Mouse (Mus musculus): ENCODE data around the gene Fnbp1. TPM values are rescaled to one million over a fixed set of nuclear protein-coding genes. Genes with fewer than 3 reads are reported as not detected.
"Not testable (repeated sequence)": the region's sequence is repeated elsewhere in the genome, so short reads cannot be mapped to it uniquely, and the experiment has no call there.

The Fnbp1 gene
- 34.6 and 36.8 TPM in 2 replicates for polyA plus RNA-seq (2015; fragmentation: Nextera tagmentation; extraction: Ambion mirVana)

GRCm38 (mm10) chr2:31141867-31142454, at the start of gene Fnbp1:
TSS of gene Fnbp1 (minus strand) at chr2:31142008.
- Histone ChIP-seq H3K27ac (ENCODE audit: low read length) (peak within 1 kb of the TSS; percentile 82), H3K4me2 (ENCODE audit: low read depth, low read length) (peak within 1 kb of the TSS; percentile 92), H3K36me3 (ENCODE audit: control insufficient read depth, insufficient read depth, low read length) (no peaks in the 10 kb centered on the region), H3K4me3 (replicated peaks; ENCODE audit: low read length) (peak within 1 kb of the TSS; percentile 89), H3K9me3 (replicated peaks; ENCODE audit: control insufficient read depth, low read length) (no peaks in the 10 kb centered on the region), H3K27me3 (ENCODE audit: control insufficient read depth, insufficient read depth, low read length) (no peaks in the 10 kb centered on the region), H3K4me1 (ENCODE audit: control insufficient read depth, insufficient read depth, low read length) (peaks cover 27% of the 10 kb centered on the region), H3K9ac (ENCODE audit: low read length) (peak within 1 kb of the TSS; percentile 96)
- WGBS: under 1% methylated on average over 58 of the region's 59 CpGs
- ATAC-seq (ENCODE audit: insufficient read depth, low FRiP score): peak; percentile 94

DNA sequence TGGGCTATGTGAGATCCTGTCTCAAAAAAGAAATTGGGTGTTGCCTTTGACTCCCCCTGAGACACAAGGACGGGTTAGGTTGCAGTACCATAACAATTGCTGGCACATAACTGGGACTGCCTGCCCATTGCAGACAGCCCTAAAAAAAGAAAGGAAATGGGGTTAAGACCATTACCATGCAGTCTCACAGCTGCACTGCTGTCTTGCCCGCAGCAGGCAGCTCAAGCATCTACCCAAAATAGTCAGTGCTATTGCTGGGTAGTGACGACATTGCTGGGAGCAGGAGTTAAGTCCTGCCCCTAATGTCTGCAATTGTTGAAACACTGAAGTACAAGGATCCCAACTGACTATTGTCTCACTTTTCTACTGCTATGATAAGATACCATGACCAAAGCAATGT, 47.8 kb upstream of the Fnbp1 start:
- 91% methylated on average over 3 of the region's 3 CpGs for WGBS
- H3K9me3 ChIP-seq (replicated peaks; ENCODE audit: control insufficient read depth, low read length): no peaks in the 10 kb centered on the region
- no peak for ATAC-seq (ENCODE audit: insufficient read depth, low FRiP score)
- peaks cover 14% of the 10 kb centered on the region; the same call in 1 of the 2 replicates for H3K36me3 ChIP-seq (ENCODE audit: control insufficient read depth, insufficient read depth, low read length)
- H3K4me2 ChIP-seq (ENCODE audit: low read depth, low read length): no peak overlapping the region
- H3K4me3 ChIP-seq (replicated peaks; ENCODE audit: low read length): no peak overlapping the region
- no peak overlapping the region for H3K27ac ChIP-seq (ENCODE audit: low read length)
- H3K4me1 ChIP-seq (ENCODE audit: control insufficient read depth, insufficient read depth, low read length): no peaks in the 10 kb centered on the region
- H3K9ac ChIP-seq (ENCODE audit: low read length): no peak overlapping the region
- H3K27me3 ChIP-seq (ENCODE audit: control insufficient read depth, insufficient read depth, low read length): no peaks in the 10 kb centered on the region

- peaks cover 16% of the 10 kb centered on the region; the same call in 1 of the 2 replicates for H3K36me3 ChIP-seq (ENCODE audit: control insufficient read depth, insufficient read depth, low read length)
- H3K9ac ChIP-seq (ENCODE audit: low read length): no peak overlapping the region
- H3K4me1 ChIP-seq (ENCODE audit: control insufficient read depth, insufficient read depth, low read length): no peaks in the 10 kb centered on the region
- H3K9me3 ChIP-seq (replicated peaks; ENCODE audit: control insufficient read depth, low read length): no peaks in the 10 kb centered on the region
- ATAC-seq (ENCODE audit: insufficient read depth, low FRiP score): no peak
- H3K4me3 ChIP-seq (replicated peaks; ENCODE audit: low read length): no peak overlapping the region
- H3K27ac ChIP-seq (ENCODE audit: low read length): no peak overlapping the region
- 100% methylated on average over 1 of the region's 1 CpGs for WGBS
- no peak overlapping the region for H3K4me2 ChIP-seq (ENCODE audit: low read depth, low read length)
- H3K27me3 ChIP-seq (ENCODE audit: control insufficient read depth, insufficient read depth, low read length): no peaks in the 10 kb centered on the region
Observed at GRCm38 (mm10) chr2:31188691-31189090, 46.9 kb upstream of the Fnbp1 start.

- H3K4me2 ChIP-seq (ENCODE audit: low read depth, low read length): no peak overlapping the region
- no peaks in the 10 kb centered on the region for H3K27me3 ChIP-seq (ENCODE audit: control insufficient read depth, insufficient read depth, low read length)
- ATAC-seq (ENCODE audit: insufficient read depth, low FRiP score): no peak
- no peak overlapping the region for H3K27ac ChIP-seq (ENCODE audit: low read length)
- 86% methylated on average over 1 of the region's 1 CpGs for WGBS
- H3K9ac ChIP-seq (ENCODE audit: low read length): no peak overlapping the region
- no peaks in the 10 kb centered on the region for H3K9me3 ChIP-seq (replicated peaks; ENCODE audit: control insufficient read depth, low read length)
- no peaks in the 10 kb centered on the region for H3K4me1 ChIP-seq (ENCODE audit: control insufficient read depth, insufficient read depth, low read length)
- H3K36me3 ChIP-seq (ENCODE audit: control insufficient read depth, insufficient read depth, low read length): peaks cover 9% of the 10 kb centered on the region; the same call in 1 of the 2 replicates
- H3K4me3 ChIP-seq (replicated peaks; ENCODE audit: low read length): no peak overlapping the region
Observed at GRCm38 (mm10) chr2:31183830-31184229, 42.0 kb upstream of the Fnbp1 start.

- H3K9ac ChIP-seq (ENCODE audit: low read length): no peak overlapping the region
- no peak for ATAC-seq (ENCODE audit: insufficient read depth, low FRiP score)
- H3K27ac ChIP-seq (ENCODE audit: low read length): no peak overlapping the region
- no peaks in the 10 kb centered on the region for H3K27me3 ChIP-seq (ENCODE audit: control insufficient read depth, insufficient read depth, low read length)
- no peaks in the 10 kb centered on the region for H3K4me1 ChIP-seq (ENCODE audit: control insufficient read depth, insufficient read depth, low read length)
- H3K9me3 ChIP-seq (replicated peaks; ENCODE audit: control insufficient read depth, low read length): no peaks in the 10 kb centered on the region
- H3K4me2 ChIP-seq (ENCODE audit: low read depth, low read length): no peak overlapping the region
- 83% methylated on average over 6 of the region's 6 CpGs for WGBS
- H3K4me3 ChIP-seq (replicated peaks; ENCODE audit: low read length): no peak overlapping the region
- peaks cover 14% of the 10 kb centered on the region for H3K36me3 ChIP-seq (ENCODE audit: control insufficient read depth, insufficient read depth, low read length)
Observed at GRCm38 (mm10) chr2:31182786-31183330, 41.0 kb upstream of the Fnbp1 start.

GRCm38 (mm10) chr2:31180081-31180551, 38.3 kb upstream of the Fnbp1 start:
- Histone ChIP-seq H3K27me3 (ENCODE audit: control insufficient read depth, insufficient read depth, low read length) (no peaks in the 10 kb centered on the region), H3K4me2 (ENCODE audit: low read depth, low read length) (no peak overlapping the region), H3K4me1 (ENCODE audit: control insufficient read depth, insufficient read depth, low read length) (no peaks in the 10 kb centered on the region), H3K36me3 (ENCODE audit: control insufficient read depth, insufficient read depth, low read length) (peaks cover 27% of the 10 kb centered on the region), H3K27ac (ENCODE audit: low read length) (no peak overlapping the region), H3K4me3 (replicated peaks; ENCODE audit: low read length) (no peak overlapping the region), H3K9me3 (replicated peaks; ENCODE audit: control insufficient read depth, low read length) (no peaks in the 10 kb centered on the region), H3K9ac (ENCODE audit: low read length) (no peak overlapping the region)
- ATAC-seq (ENCODE audit: insufficient read depth, low FRiP score): no peak
- 40% methylated on average over 7 of the region's 7 CpGs for WGBS

DNA sequence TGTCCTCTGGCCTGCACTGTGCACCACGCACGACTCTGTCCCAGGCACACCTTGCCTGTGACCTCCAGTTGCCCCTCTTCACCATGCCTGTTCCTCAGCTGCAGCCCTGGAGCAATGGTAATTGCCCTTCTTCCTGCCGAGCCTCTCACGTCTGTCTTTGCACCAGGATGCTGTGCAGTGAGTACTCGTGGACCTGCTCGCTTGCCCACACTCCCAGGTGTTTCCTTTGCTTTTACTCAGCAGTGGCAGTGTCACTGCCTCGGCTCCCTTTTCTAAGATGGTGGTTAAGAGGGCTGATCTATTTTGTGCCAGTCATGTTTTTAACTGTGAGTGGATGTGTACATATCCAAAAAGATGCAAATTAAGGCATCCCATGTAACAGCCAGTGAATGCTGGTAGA, 37.7 kb upstream of the Fnbp1 start:
- Histone ChIP-seq H3K27ac (ENCODE audit: low read length) (no peak overlapping the region), H3K4me3 (replicated peaks; ENCODE audit: low read length) (no peak overlapping the region), H3K27me3 (ENCODE audit: control insufficient read depth, insufficient read depth, low read length) (no peaks in the 10 kb centered on the region), H3K9ac (ENCODE audit: low read length) (no peak overlapping the region), H3K4me1 (ENCODE audit: control insufficient read depth, insufficient read depth, low read length) (no peaks in the 10 kb centered on the region), H3K4me2 (ENCODE audit: low read depth, low read length) (no peak overlapping the region), H3K9me3 (replicated peaks; ENCODE audit: control insufficient read depth, low read length) (no peaks in the 10 kb centered on the region), H3K36me3 (ENCODE audit: control insufficient read depth, insufficient read depth, low read length) (peaks cover 21% of the 10 kb centered on the region)
- 82% methylated on average over 7 of the region's 7 CpGs for WGBS
- ATAC-seq (ENCODE audit: insufficient read depth, low FRiP score): no peak

DNA sequence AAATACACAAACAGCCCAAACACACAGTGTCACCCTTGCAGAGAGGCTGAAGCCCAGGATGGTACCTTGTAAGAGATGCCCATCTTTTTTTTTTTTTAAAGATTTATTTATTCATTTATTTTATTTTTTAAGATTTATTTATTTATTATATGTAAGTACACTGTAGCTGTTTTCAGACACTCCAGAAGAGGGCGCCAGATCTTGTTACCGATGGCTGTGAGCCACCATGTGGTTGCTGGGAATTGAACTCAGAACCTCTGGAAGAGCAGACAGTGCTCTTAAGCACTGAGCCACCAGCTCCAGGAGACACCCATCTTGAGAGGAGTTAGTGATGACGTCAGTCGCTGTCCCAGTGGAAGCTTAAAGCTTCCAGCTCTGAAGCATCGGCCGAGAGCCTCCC, 36.8 kb upstream of the Fnbp1 start:
- H3K4me3 ChIP-seq (replicated peaks; ENCODE audit: low read length); H3K9ac ChIP-seq (ENCODE audit: low read length); ATAC-seq (ENCODE audit: insufficient read depth, low FRiP score); H3K27ac ChIP-seq (ENCODE audit: low read length); H3K4me2 ChIP-seq (ENCODE audit: low read depth, low read length); H3K9me3 ChIP-seq (replicated peaks; ENCODE audit: control insufficient read depth, low read length); H3K27me3 ChIP-seq (ENCODE audit: control insufficient read depth, insufficient read depth, low read length); H3K4me1 ChIP-seq (ENCODE audit: control insufficient read depth, insufficient read depth, low read length): not testable (repeated sequence)
- 77% methylated on average over 6 of the region's 6 CpGs for WGBS
- H3K36me3 ChIP-seq (ENCODE audit: control insufficient read depth, insufficient read depth, low read length): peaks cover 21% of the 10 kb centered on the region

DNA sequence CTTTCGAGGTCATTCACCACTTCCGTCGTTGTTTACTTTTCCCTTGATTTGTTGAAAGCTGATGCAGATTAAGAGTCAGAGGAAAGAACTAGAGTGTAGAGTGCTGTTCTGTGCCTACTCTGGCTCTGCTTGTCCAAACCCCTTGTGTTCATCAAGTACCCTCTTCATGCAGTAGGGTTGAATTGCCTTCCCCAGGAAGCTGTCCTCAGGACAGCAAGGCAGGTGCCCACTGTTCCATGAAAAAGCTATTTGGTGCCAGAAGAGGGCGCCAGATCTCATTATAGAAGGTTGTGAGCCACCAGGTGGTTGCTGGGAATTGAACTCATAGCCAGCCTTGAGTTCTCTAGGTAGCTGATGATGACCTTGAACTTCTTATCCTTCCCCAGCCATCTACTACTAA, 31.5 kb upstream of the Fnbp1 start:
- no peaks in the 10 kb centered on the region for H3K9me3 ChIP-seq (replicated peaks; ENCODE audit: control insufficient read depth, low read length)
- ATAC-seq (ENCODE audit: insufficient read depth, low FRiP score): no peak
- 64% methylated on average over 4 of the region's 4 CpGs for WGBS
- H3K4me1 ChIP-seq (ENCODE audit: control insufficient read depth, insufficient read depth, low read length): no peaks in the 10 kb centered on the region
- H3K4me2 ChIP-seq (ENCODE audit: low read depth, low read length): no peak overlapping the region
- no peak overlapping the region for H3K27ac ChIP-seq (ENCODE audit: low read length)
- no peaks in the 10 kb centered on the region for H3K27me3 ChIP-seq (ENCODE audit: control insufficient read depth, insufficient read depth, low read length)
- H3K4me3 ChIP-seq (replicated peaks; ENCODE audit: low read length): no peak overlapping the region
- H3K9ac ChIP-seq (ENCODE audit: low read length): no peak overlapping the region
- peaks cover 33% of the 10 kb centered on the region for H3K36me3 ChIP-seq (ENCODE audit: control insufficient read depth, insufficient read depth, low read length)

Measured in stomach, embryonic 16.5 days (tissue).